Mouse (Mus musculus): ENCODE results near the gene Stx16. TPM values are rescaled to one million over a fixed set of nuclear protein-coding genes. Genes with fewer than 3 reads are reported as not detected.

The Stx16 gene
- polyA plus RNA-seq, 1 experiment from 2014 or later, result 11.8 TPM

Other genes starting within 250 kb of the Stx16 start
- 50.5 and 51.9 TPM in 2 replicates for gene Npepl1, start 34.0 kb downstream of the Stx16 start, polyA plus RNA-seq (2015; fragmentation: Nextera tagmentation; extraction: Ambion mirVana)
- gene Gnas, start 208.0 kb downstream of the Stx16 start, polyA plus RNA-seq (2015; fragmentation: Nextera tagmentation; extraction: Ambion mirVana), result 743 and 1,325 TPM in 2 replicates